Mouse (Mus musculus) bone marrow macrophage, adult 2 months (primary cell): ENCODE results near the gene Cd3eap. TPM values are rescaled to one million over a fixed set of nuclear protein-coding genes. Genes with fewer than 3 reads are reported as not detected.

Experiments used
- H3K27ac ChIP-seq: 2 replicates; pipeline ENCODE4 v1.5.1; 2012; ENCODE audit warnings: low read depth, low read length; ENCODE audit not compliant: insufficient read depth
- H3K4me1 ChIP-seq: 2 replicates; pipeline ENCODE4 v1.6.1; 2012; ENCODE audit warnings: low read length; ENCODE audit not compliant: control insufficient read depth, insufficient read depth
- H3K4me3 ChIP-seq: 2 replicates; pipeline ENCODE4 v1.5.1; 2012; ENCODE audit warnings: mild to moderate bottlenecking, low read length, moderate library complexity; ENCODE audit not compliant: insufficient read depth
- CTCF ChIP-seq: IDR thresholded peaks from 2 replicates; pipeline ENCODE4 v1.5.1; 2012; ENCODE audit warnings: low read depth, mild to moderate bottlenecking, low read length, moderate library complexity
- POLR2A ChIP-seq: IDR thresholded peaks from 2 replicates; pipeline ENCODE4 v1.6.1; 2012; ENCODE audit warnings: mild to moderate bottlenecking, low read depth, low read length, borderline replicate concordance
- polyA plus RNA-seq: library from polyadenylated mRNA; stranded (reverse); fragments of >200 nt; gene quantifications from 2 replicates; pipeline ENCODE4 v1.2.4, GENCODE M21; 2012; ENCODE audit not compliant: missing spikeins, insufficient read depth, insufficient read length

The Cd3eap gene
- polyA plus RNA-seq, 1 experiment = 7.8 TPM

DNA sequence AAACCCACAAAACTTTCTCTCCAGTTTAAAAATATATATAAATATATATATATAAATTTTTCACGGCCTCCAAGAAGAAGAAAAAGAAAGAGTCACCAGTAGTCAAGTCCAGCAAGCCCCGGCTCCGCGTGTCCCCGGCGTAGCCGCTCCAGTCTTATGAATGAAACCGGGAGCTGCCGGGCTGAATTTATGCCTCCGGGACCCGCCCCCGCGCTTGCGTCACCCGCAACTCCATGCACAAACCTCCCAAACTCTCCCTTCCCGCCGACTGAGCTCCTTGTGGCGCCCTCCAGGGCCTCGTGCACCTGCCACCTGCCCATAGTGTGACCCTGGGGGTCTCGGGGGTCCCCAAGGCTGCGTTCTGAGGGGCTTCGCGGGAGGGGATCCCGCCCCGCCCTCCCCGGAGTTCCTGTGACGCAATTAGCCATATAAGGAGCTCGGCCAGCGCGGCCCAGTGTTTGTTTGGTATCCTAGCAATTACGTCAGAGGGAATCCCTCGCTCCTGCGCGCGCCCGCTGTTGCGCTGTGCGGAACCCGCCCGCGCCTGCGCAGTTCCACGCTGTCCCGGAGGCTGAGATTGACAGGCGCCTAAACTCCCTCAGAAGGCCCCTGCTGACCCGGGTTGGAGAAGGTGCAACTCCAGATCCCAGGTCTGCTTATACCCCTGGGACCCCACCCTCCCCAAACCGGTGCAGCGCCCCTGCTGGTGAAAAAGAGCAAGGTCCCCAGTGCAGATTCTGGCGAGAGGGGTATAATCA is 49.2 kb downstream of the Cd3eap start, which contains the start of gene Fosb:
Gene Fosb (minus strand): TSS at position 168 of the 758 bp plus-strand sequence.
- Histone ChIP-seq H3K27ac (no peak within 1 kb of the TSS), H3K4me3 (peak within 1 kb of the TSS; percentile 67), H3K4me1 (peaks cover 4% of the 10 kb centered on the region; the same call in 1 of the 2 replicates)
- TF ChIP-seq CTCF = no peak

DNA sequence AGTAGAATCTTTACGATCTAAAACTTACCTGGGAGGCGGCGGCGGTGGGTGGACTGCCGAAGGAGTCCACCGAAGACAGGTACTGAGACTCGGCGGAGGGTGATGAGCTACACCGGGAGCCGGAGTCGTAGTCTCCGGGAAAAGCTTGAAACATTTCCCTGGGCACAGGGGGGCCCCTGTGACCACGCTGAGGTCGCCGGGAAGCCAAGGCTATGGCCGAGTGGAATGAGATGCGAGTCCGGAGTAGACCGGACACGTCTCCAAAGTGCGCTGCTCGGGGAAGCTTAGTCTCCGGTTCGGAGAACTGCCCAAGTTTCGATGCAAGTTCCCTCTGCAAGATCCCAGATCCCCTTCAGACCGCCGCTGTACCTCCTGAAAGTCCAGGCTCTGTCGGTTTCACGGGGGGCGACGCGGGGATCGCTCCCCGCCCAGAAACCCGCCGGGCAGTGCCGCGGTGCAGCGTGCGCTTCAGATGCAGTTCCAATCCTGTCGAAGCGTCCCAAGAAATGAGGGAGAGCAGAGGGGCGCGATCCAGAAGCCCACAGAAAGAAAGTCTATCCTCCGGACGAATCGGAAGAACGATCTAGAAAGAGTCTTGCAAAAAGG is 49.9 kb downstream of the Cd3eap start:
- Histone ChIP-seq H3K4me1 (peaks cover 4% of the 10 kb centered on the region; the same call in 1 of the 2 replicates), H3K27ac (no peak overlapping the region), H3K4me3 (peak overlapping the region; percentile 61)
- TF ChIP-seq POLR2A = no peak
- no peak for TF ChIP-seq CTCF

DNA sequence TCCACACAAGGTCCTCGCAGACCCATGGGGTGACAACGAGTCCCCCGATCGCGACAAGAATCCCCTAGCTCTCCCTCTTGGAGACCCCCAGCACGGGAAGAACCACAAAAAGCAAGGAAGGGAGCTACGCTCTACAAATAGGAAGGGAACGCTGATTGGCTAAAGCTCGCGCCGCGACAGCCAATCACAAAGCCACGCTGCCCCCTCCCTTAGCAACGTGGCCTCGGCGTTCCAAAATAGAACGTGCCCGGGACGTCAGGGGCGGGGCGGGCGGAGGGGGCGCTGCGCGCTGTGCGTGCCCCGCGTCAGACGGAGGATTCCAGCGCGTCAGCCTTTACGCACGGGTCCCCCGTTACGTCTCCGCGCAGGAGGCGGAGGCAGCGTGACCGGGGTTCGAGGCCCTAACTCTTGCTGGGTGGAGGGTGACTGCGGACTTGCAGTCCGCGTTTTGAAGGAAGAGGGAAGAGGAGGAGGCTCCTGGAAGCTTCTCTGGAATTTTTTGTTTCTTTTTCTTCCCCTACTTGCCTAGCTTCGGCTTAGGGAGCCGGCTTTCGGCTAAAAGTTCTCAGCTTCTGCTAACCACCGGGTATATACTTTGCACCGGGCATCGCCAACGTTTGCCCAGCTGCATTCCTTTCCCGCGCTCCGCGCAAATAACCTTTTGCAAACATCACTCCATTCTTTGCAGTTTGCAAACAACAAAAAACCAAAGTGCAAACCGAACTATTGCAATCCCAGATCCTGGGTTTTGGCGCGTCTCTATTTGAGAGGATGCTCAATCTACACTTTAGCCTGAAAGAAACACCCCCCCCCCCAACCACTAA is 50.6 kb downstream of the Cd3eap start:
- no peak for TF ChIP-seq CTCF
- 0 out of 2 replicates have a peak, but pooled peaks have one; percentile 47 for TF ChIP-seq POLR2A
- Histone ChIP-seq H3K4me3 (peak overlapping the region; percentile 64), H3K27ac (peak overlapping the region; percentile 55), H3K4me1 (peaks cover 4% of the 10 kb centered on the region; the same call in 1 of the 2 replicates)

DNA sequence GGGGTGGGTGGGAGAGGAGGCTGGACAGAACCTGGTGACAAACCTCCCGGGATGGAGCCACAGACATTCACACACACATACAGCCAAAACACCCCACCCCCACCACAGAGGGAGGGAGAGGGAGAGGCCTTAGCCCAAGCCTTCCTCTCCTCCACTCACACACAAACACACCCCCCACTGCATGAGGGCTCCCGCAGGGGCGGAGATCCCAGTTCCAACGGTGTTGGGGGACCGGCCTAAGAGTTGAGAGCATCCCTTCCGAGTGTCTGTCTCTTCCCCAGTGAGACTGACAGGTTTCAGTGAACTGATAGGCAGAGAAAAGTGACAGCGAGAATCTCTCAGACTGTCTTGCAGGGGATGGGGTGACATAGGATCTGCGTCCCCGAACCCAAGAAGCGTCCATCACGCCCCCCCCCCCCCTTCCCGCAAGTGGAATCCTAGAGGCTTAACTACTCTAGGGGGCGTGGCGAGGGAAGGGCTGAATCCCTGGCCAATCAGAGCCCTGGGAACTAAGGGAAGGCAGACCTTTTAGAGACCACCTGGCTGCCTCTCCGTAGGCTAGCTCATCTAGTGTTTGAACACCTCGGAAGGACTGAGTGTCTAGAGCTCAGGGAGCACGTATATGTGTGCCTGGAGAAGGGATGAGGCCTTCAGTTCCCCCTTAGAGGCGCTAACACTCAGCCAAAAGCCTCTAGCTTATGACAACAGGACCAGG is 51.4 kb downstream of the Cd3eap start:
- Histone ChIP-seq H3K4me1 (peaks cover 4% of the 10 kb centered on the region; the same call in 1 of the 2 replicates), H3K4me3 (peak overlapping the region; percentile 64), H3K27ac (peak overlapping the region; percentile 55)
- no peak for TF ChIP-seq CTCF
- TF ChIP-seq POLR2A = no peak; the same call in 1 of the 2 replicates

DNA sequence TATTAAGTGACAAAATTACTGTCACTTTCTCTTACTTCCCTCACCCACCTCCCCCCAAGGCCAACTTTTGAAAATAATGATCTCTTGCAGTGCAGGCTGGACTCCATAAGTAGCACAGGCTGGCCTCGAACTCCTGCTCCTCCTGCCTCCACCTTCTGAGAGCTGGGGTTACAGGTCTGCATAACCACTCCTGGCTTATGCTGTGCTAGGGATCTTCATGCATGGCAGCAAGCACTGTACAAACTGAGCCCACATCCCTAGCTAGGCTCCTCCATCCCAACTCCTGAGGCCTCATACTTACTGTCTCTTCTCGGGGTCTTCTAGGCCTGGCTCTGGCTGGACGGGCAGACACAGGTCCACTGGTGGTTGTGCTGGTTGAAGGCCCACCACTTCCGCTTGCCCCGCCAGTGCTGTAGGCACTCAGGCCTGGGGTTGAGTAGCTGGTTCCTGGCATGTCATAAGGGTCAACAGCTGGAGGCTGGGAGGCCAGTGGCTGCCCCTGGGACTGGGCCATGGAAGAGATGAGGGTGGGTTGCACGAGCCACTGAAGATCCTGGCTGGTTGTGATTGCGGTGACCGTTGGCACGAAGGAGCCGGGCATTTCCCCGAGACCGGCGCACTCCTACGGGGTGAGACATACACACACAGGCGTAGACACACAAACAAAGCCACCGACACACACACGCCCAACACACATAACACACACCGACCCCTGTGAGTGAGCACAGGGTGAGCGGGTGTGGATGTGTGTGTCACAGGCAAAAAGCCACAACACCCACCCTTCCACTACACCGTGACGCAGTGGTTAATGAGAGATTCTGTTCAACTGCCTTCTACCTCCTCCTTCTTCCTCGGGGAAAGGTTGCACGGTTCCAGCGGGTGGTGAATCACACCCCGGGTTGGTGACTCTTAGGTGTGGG is 52.2 kb downstream of the Cd3eap start:
- Histone ChIP-seq H3K4me3 (no peak overlapping the region), H3K4me1 (peaks cover 4% of the 10 kb centered on the region), H3K27ac (no peak overlapping the region)
- TF ChIP-seq POLR2A (no peak), CTCF (no peak)

Other genes starting within 250 kb of the Cd3eap start
- not detected in 2 replicates for gene Gm4969, start 241.1 kb downstream of the Cd3eap start, polyA plus RNA-seq
- 7.1 and 8.2 TPM in 2 replicates for gene Fbxo46, start 239.6 kb downstream of the Cd3eap start, polyA plus RNA-seq
- 10.4 and 11.8 TPM in 2 replicates for gene Qpctl, start 210.2 kb downstream of the Cd3eap start, polyA plus RNA-seq
- gene Snrpd2, start 209.8 kb downstream of the Cd3eap start, polyA plus RNA-seq = 26.4 and 27.9 TPM in 2 replicates
- gene Gipr, start 193.4 kb downstream of the Cd3eap start, polyA plus RNA-seq = not detected in 2 replicates
- gene Eml2, start 183.1 kb downstream of the Cd3eap start, polyA plus RNA-seq = 12.2 and 17.8 TPM in 2 replicates
- gene Gpr4, start 146.9 kb downstream of the Cd3eap start, polyA plus RNA-seq = not detected in 2 replicates
- 20.0 and 22.0 TPM in 2 replicates for gene Opa3, start 131.1 kb downstream of the Cd3eap start, polyA plus RNA-seq
- gene Vasp, start 87.7 kb downstream of the Cd3eap start, polyA plus RNA-seq = 178 and 187 TPM in 2 replicates
- 0.93 and 4.2 TPM in 2 replicates for gene Ppm1n, start 79.4 kb downstream of the Cd3eap start, polyA plus RNA-seq
- gene Rtn2, start 76.9 kb downstream of the Cd3eap start, polyA plus RNA-seq = 1.4 and 2.0 TPM in 2 replicates
- gene Fosb, start 49.4 kb downstream of the Cd3eap start, polyA plus RNA-seq = 0.68 TPM in 1 of 2 replicates, not detected in the other
- gene Ercc1, start 14.7 kb downstream of the Cd3eap start, polyA plus RNA-seq = 30.7 and 35.4 TPM in 2 replicates
- 1.6 and 4.0 TPM in 2 replicates for gene Ppp1r13l, start 266 bp upstream of the Cd3eap start, polyA plus RNA-seq
- gene Ercc2, start 22.5 kb upstream of the Cd3eap start, polyA plus RNA-seq = 14.5 and 18.9 TPM in 2 replicates
- 0.95 TPM in 1 of 2 replicates, not detected in the other for gene Klc3, start 44.6 kb upstream of the Cd3eap start, polyA plus RNA-seq
- gene Ckm, start 45.3 kb upstream of the Cd3eap start, polyA plus RNA-seq = 0.65 TPM in 1 of 2 replicates, not detected in the other
- gene Mark4, start 99.3 kb upstream of the Cd3eap start, polyA plus RNA-seq = 21.3 and 21.4 TPM in 2 replicates
- not detected in 2 replicates for gene Exoc3l2, start 103.8 kb upstream of the Cd3eap start, polyA plus RNA-seq
- gene Bloc1s3, start 148.9 kb upstream of the Cd3eap start, polyA plus RNA-seq = 9.7 and 11.0 TPM in 2 replicates
- gene Trappc6a, start 148.9 kb upstream of the Cd3eap start, polyA plus RNA-seq = 51.4 and 57.0 TPM in 2 replicates
- gene Nkpd1, start 158.4 kb upstream of the Cd3eap start, polyA plus RNA-seq = not detected in 2 replicates
- 19.3 and 25.7 TPM in 2 replicates for gene Ppp1r37, start 203.6 kb upstream of the Cd3eap start, polyA plus RNA-seq
- gene Zfp296, start 217.8 kb upstream of the Cd3eap start, polyA plus RNA-seq = 0.60 TPM in 1 of 2 replicates, not detected in the other
- gene Gemin7, start 218.1 kb upstream of the Cd3eap start, polyA plus RNA-seq = 51.6 and 52.0 TPM in 2 replicates
- 41.1 and 53.9 TPM in 2 replicates for gene Clasrp, start 245.0 kb upstream of the Cd3eap start, polyA plus RNA-seq